Mouse (Mus musculus) megakaryocyte-erythroid progenitor cell, adult 5-6 weeks (primary cell): ENCODE data around the gene Thoc5. TPM values are rescaled to one million over a fixed set of nuclear protein-coding genes. Genes with fewer than 3 reads are reported as not detected.

ENCODE experiments used
- ATAC-seq: replicated peaks from 2 replicates; pipeline ENCODE4 v1.8.0; 2016; ENCODE audit warnings: mild to moderate bottlenecking, inconsistent platforms; ENCODE audit not compliant: severe bottlenecking, poor library complexity, low FRiP score, low TSS enrichment
- total RNA-seq, 2 experiments: library from RNA; stranded (forward) in 1 of 2; stranded (reverse) in 1 of 2; fragments of 200-1000, 215-1000 nt in 1 of 2; fragments of >200 nt in 1 of 2; fragmentation: Nextera tagmentation in 1 of 2; gene quantifications; 2 replicates each; pipeline ENCODE4 v1.2.3; 2014 to 2017

The Thoc5 gene
- total RNA-seq, 2 experiments from 2014 or later = 38.3 to 68.5 TPM

- no peak for ATAC-seq
Observed at GRCm38 (mm10) chr11:4900437-4900836, 5.3 kb downstream of the Thoc5 start.

GRCm38 (mm10) chr11:4901956-4902355 is 6.8 kb downstream of the Thoc5 start:
- ATAC-seq = no peak

- ATAC-seq = no peak
Observed at GRCm38 (mm10) chr11:4906231-4906630, 11.1 kb downstream of the Thoc5 start.

- ATAC-seq = peak; percentile 78
Observed at GRCm38 (mm10) chr11:4916068-4916467, 20.9 kb downstream of the Thoc5 start.

GRCm38 (mm10) chr11:4921281-4921680 is 26.2 kb downstream of the Thoc5 start:
- no peak for ATAC-seq

GRCm38 (mm10) chr11:4921751-4922150 is 26.6 kb downstream of the Thoc5 start:
- ATAC-seq = no peak

- ATAC-seq = no peak
Observed at GRCm38 (mm10) chr11:4927224-4927623, 32.1 kb downstream of the Thoc5 start.

- no peak for ATAC-seq
Observed at GRCm38 (mm10) chr11:4931009-4931601, 36.0 kb downstream of the Thoc5 start.

- no peak for ATAC-seq
Observed at GRCm38 (mm10) chr11:4936243-4936642, 41.1 kb downstream of the Thoc5 start.

- ATAC-seq = peak; percentile 48
Observed at GRCm38 (mm10) chr11:4946530-4946929, 51.4 kb downstream of the Thoc5 start.

GRCm38 (mm10) chr11:4946947-4947812 is 52.1 kb downstream of the Thoc5 start:
- ATAC-seq = peak; percentile 77

- no peak for ATAC-seq
Observed at GRCm38 (mm10) chr11:4947813-4948174, 52.7 kb downstream of the Thoc5 start, which contains the start of gene Nefh. Gene Nefh, minus strand, starts transcription at chr11:4948064.

- no peak for ATAC-seq
Observed at GRCm38 (mm10) chr11:4948792-4949191, 53.7 kb downstream of the Thoc5 start.

- ATAC-seq = no peak
Observed at GRCm38 (mm10) chr11:4949256-4950044, 54.3 kb downstream of the Thoc5 start.

- ATAC-seq = no peak
Observed at GRCm38 (mm10) chr11:4953401-4953800, 58.3 kb downstream of the Thoc5 start.

- ATAC-seq = peak; percentile 72
Observed at GRCm38 (mm10) chr11:4953918-4954317, 58.8 kb downstream of the Thoc5 start.

- no peak for ATAC-seq
Observed at GRCm38 (mm10) chr11:4963099-4963808, 68.1 kb downstream of the Thoc5 start.

- ATAC-seq = no peak
Observed at GRCm38 (mm10) chr11:4966325-4966724, 71.2 kb downstream of the Thoc5 start.

- ATAC-seq = peak; percentile 85
Observed at GRCm38 (mm10) chr11:4966888-4967287, 71.8 kb downstream of the Thoc5 start.

- ATAC-seq = peak; percentile 84
Observed at GRCm38 (mm10) chr11:4967549-4967948, 72.4 kb downstream of the Thoc5 start.
